Mouse (Mus musculus): ENCODE data around the gene Tubb5.

- TF ChIP-seq TAL1 (IDR thresholded peaks at IDR 0.05; ENCODE audit: low read length), result no peak
- TF ChIP-seq GATA1 (IDR thresholded peaks at IDR 0.05; ENCODE audit: low read length), result no peak
Measured at GRCm38 (mm10) chr17:35848112-35848511, 10.0 kb upstream of the Tubb5 start.
